Mouse (Mus musculus): ENCODE measurements around the gene Fcgr2b.

The Fcgr2b gene

GRCm38 (mm10) chr1:170976447-170976846 lies at the start of gene Fcgr2b:
Gene Fcgr2b, minus strand, starts transcription at chr1:170976547.
- DNase-seq = peak; percentile 10

- DNase-seq = peak; percentile 92
These were observed 43.1 kb upstream of the Fcgr2b start for GRCm38 (mm10) chr1:171019311-171019950.

- no peak for DNase-seq
These were observed 42.4 kb upstream of the Fcgr2b start, which contains the start of gene Fcgr4 for GRCm38 (mm10) chr1:171018737-171019136. Gene Fcgr4, plus strand, starts transcription at chr1:171018920.

GRCm38 (mm10) chr1:171017468-171018158 lies 41.3 kb upstream of the Fcgr2b start:
- DNase-seq = no peak

GRCm38 (mm10) chr1:171016676-171017356 lies 40.5 kb upstream of the Fcgr2b start:
- DNase-seq = no peak

GRCm38 (mm10) chr1:171011733-171012132 lies 35.4 kb upstream of the Fcgr2b start:
- peak; percentile 64 for DNase-seq

- DNase-seq = peak; percentile 84
These were observed 30.6 kb upstream of the Fcgr2b start for GRCm38 (mm10) chr1:171006905-171007304.

- DNase-seq = no peak
These were observed 30.0 kb upstream of the Fcgr2b start for GRCm38 (mm10) chr1:171006335-171006734.

GRCm38 (mm10) chr1:171005586-171005985 lies 29.2 kb upstream of the Fcgr2b start:
- DNase-seq = peak; percentile 52

GRCm38 (mm10) chr1:171005081-171005480 lies 28.7 kb upstream of the Fcgr2b start:
- no peak for DNase-seq

GRCm38 (mm10) chr1:170999811-171000210 lies 23.5 kb upstream of the Fcgr2b start:
- no peak for DNase-seq

GRCm38 (mm10) chr1:170997756-170998655 lies 21.7 kb upstream of the Fcgr2b start:
- DNase-seq = peak; percentile 98

GRCm38 (mm10) chr1:170996753-170997152 lies 20.4 kb upstream of the Fcgr2b start:
- DNase-seq = peak; percentile 93

GRCm38 (mm10) chr1:170996034-170996433 lies 19.7 kb upstream of the Fcgr2b start:
- DNase-seq = no peak

- peak; percentile 90 for DNase-seq
These were observed 16.2 kb upstream of the Fcgr2b start for GRCm38 (mm10) chr1:170992550-170992949.

- peak; percentile 73 for DNase-seq
These were observed 13.3 kb upstream of the Fcgr2b start for GRCm38 (mm10) chr1:170989656-170990055.

GRCm38 (mm10) chr1:170985861-170986260 lies 9.5 kb upstream of the Fcgr2b start:
- no peak for DNase-seq

- DNase-seq = peak; percentile 90
These were observed 8.7 kb upstream of the Fcgr2b start for GRCm38 (mm10) chr1:170985092-170985491.

GRCm38 (mm10) chr1:170983066-170983465 lies 6.7 kb upstream of the Fcgr2b start:
- peak; percentile 52 for DNase-seq

- peak; percentile 78 for DNase-seq
These were observed 6.0 kb upstream of the Fcgr2b start for GRCm38 (mm10) chr1:170982301-170982700.

GRCm38 (mm10) chr1:170981679-170982078 lies 5.3 kb upstream of the Fcgr2b start:
- peak; percentile 70 for DNase-seq

- no peak for DNase-seq
These were observed 2.3 kb upstream of the Fcgr2b start for GRCm38 (mm10) chr1:170978601-170979000.

GRCm38 (mm10) chr1:170975751-170976161 lies 591 bp downstream of the Fcgr2b start:
- peak; percentile 96 for DNase-seq
